Mouse (Mus musculus) monocyte, adult 2 months (primary cell): Measurements from ENCODE around the gene Entpd7.

ENCODE experiments used
- DNase-seq, 2 experiments: peaks; one replicate each; pipeline ENCODE4 v3.0.0; 2022; ENCODE audit warnings: low spot score in 2 of 2, low read depth in 1 of 2

Entpd7 gene

GRCm38 (mm10) chr19:43723501-43723900 is 34.0 kb downstream of the Entpd7 start:
- no peak for DNase-seq

GRCm38 (mm10) chr19:43724194-43724593 is 34.7 kb downstream of the Entpd7 start:
- DNase-seq, result no peak

DNA sequence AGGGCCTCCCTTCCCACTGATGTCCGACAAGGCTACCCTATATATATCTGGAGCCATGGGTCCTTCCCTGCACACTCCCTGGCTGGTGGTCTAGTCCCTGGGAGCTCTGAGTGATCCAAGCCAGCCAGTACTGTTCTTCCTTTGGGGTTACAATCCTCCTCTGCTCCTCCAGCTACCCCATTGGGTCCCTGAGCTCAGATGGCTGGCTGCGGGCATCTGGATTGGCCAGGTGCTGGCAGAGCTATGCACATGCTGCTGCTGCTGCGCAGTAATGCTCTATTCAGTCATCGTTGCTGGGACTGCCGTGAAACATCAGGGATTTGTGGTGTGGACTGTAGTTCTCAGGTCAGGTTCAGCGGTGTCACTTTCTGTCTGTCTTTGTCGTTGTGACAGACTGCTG is 35.3 kb downstream of the Entpd7 start:
- DNase-seq, result no peak

DNA sequence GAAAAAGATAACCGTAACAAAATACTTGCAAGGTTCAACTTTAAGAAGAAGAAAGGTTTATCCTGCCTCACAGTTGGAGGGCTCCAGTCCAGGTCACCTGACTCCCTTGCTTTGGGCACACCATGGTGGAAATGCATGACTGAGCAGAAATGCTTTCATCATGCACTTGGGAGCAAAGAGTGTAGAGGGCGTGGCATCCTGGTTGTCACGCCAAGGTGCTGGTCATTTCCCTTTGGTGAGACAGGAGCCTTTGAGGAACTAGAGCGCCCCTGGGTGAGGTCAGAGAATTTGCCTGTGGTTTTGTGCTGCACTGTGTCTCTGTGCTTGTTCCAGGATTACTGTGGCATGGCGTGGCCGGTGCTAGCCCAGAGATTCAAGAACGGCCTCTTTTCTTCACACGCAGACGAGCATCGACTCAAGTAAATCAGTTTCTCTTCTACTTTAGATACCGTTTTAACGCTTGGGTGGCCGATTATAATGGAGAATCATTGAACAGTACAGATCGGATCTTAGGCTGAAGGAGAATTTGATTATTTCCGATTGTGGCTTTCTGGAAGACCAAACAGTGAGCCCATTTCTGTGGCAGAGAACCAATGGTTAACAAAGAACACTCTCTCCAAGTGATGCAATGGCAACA is 37.2 kb downstream of the Entpd7 start:
- peak in 1 of 2 experiments; percentile 27 for DNase-seq

DNA sequence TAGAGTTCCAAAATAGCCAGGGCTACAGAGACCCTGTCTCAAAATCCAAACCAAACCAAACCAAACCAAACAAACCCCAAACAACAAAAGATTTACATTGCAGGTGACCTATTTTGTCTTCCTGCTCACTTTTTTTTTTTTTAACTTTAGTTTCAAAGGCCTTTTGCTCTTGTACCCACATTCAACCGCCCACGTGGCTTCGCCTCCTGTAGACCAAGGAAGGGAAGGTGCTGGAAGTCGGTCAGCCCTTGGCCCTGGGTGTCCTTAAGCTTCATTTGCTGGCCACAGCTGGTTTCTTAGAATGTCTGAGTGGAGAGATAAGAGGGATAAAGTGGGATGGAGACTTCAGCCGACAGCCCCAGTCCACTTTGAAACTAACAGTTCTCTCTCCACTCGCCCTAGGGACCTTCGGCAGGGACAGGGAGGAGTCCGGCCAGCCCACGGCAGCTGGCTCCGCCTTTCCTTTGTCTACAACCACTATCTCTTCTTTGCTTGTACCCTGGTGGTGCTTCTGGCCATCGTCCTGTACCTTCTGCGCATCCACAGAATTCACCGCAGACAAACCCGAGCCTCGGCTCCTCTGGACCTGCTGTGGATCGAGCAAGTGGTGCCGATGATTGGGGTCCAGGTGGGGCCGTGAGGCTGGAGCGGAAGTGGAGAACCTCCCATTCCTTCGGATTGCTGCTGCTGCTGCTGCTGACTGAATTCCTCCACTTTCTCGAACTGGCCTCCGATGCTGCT is 40.0 kb downstream of the Entpd7 start:
- DNase-seq, result no peak

DNA sequence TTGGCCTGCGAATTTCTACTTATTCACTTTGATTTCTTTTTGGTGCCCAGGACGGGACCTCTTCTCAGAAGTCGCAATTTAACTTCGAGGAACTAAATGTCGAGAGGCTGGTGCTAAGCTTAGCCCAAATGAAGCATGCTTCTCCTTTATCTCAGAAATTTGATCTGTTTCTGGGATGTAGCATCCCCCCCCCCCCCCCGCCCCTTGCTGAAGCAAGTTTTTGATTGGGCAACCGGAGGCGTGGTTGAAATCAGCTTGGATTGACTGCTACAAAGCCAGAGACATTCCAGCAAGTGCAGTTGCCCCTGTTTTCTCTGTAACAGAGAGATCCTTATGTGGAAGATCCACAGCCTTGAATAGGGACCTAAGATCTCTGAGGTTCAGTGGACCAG is 40.6 kb downstream of the Entpd7 start:
- no peak for DNase-seq

DNA sequence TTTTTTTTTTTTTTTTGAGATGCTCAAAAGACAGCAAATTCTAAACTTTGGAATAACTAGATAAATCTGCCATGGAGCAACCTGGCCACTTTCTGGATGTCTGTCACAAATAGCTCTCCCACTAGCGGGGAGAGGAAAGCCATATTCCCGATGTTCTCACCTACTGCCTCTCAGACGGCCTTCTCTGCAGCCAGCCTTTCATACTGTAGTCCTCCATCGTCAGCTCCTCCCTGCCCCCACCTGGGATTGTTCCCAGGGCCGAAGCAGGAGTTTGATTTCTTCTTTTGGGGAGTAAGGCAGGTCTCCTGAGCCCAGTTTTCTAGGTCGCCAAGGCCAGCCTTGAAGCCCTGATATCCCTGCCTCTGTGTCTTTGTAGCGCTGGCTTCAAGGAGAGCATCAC is 41.7 kb downstream of the Entpd7 start:
- no peak for DNase-seq

- no peak for DNase-seq
Observed at GRCm38 (mm10) chr19:43738409-43738808, 48.9 kb downstream of the Entpd7 start.

DNA sequence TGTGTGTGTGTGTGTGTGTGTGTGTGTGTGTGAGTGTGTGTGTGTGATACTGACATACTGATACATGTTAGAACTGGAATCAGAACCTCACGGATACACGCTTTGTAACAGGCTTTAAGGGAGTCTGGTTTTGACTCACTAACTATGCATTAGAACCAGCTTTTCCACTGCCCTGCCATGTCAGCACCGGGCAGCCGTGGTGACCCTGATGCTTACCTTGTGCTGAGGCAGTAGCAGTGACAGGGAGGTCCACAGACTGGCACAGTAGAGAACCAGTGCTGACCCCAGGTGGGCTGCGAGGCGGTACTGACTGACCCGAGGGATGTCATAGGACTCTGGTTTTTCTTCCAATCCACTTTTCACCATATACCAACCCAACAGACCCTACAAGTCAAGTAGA is 53.9 kb downstream of the Entpd7 start:
- DNase-seq, result no peak

DNA sequence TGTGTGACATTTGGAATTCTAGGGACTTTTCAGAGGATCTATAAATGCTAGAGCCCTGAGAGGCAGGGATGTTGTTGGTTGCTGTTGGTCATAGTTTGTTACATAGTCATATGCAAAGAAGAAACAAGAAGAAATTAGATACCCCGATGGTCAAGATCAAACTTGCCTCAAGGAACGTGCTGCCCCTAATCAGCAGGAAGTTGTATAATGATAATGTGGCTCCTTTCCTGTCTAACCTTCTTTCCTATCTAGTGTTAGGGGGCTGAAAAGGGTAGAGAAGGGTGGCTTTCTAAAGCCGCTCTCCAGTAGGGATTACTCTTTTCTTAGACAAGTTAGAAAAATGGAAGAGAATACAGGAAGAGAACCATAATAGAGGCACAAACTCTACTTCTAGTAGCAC is 56.3 kb downstream of the Entpd7 start:
- DNase-seq, result no peak

DNA sequence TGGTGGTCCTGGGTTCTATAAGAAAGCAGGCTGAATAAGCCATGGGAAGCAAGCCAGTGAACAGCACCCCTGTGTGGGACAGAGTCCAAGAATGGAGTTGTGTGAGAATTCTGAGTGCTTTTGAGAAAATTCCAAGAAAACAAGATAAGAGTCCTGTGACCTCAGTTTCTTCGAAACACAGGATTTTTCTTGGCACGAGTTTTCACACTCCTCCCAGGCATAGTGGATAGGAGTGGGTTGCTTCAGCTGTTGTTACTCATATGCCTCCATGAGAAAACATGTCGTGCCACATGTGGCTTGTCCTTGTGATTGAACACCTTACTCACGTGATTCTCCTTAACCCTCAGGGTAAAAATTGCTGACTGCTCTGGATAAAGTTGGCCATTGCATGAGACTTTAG is 58.4 kb downstream of the Entpd7 start:
- no peak for DNase-seq

GRCm38 (mm10) chr19:43750008-43750407 is 60.5 kb downstream of the Entpd7 start:
- no peak for DNase-seq

- peak; percentile 86 to 92 for DNase-seq
Observed at GRCm38 (mm10) chr19:43752489-43753225, 63.2 kb downstream of the Entpd7 start, which contains the start of the genes Cutc and Cox15. Gene Cutc (plus strand): TSS chr19:43752996. Gene Cox15 (minus strand): TSS chr19:43753000.

DNA sequence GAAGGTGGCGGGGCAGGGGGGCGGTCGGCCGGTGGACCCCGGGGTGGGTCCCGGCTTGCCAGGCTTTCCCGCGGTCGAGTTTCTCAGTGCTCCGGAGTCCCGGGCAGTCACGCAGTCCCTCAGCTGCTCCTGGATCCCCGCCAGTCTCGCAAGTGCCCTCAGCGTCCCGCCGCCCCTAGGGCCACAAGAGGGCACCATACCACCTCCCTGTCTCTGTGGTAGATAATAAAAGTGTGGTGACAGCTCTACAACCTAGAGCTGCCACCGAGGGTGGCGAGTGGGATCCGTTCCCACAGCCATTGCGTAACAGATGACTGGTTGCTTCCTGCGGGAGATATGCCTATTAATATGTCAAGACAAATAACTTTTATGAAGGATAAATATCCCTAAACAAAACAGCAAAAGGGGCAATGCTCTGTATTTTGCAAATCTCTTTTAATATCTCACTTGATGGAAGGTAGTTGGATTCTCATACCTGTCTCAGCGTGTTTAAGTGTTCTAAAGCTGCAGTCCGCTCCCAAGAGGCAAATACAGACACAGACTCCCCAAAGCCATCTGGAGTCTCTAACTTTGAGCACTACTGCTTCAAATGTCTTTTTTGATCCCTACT is 63.9 kb downstream of the Entpd7 start:
- DNase-seq, result peak; percentile 74 to 86

DNA sequence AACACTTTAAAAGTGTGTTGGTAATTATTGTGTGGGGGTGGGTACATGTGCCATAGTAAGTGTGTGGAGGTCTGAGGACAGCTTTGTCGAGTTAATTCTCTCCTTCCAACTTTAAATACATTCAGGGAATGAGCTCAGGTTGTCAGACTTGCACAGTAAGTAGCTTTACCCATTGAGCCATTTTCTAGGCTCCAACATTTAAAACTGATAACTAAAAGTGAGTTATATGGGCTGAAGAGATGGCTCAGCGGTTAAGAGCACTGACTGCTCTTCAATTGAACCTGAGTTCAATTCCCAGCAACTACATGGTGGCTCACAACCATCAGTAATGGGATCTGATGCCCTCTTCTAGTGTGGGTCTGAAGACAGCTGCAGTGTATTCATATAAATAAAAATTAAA is 64.8 kb downstream of the Entpd7 start:
- no peak for DNase-seq

DNA sequence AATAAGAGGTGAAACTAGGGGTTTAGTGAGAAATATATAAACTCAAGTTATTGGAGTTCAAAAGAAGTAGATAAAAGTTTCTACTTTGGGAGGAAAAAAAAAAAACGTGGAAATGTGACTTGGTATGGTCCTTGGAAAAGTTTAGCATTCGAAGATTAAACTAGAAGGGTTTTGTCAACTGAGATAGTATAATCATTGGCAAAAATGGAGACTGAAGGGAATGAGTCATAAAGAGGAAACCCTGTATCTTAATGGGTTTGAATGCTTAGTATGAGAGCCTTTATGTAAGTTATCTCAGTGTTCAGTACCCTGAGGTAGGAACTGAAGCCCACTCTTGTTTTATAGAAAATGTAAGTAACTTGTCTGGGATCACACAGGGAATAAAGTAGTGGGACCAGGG is 65.4 kb downstream of the Entpd7 start:
- DNase-seq, result no peak

DNA sequence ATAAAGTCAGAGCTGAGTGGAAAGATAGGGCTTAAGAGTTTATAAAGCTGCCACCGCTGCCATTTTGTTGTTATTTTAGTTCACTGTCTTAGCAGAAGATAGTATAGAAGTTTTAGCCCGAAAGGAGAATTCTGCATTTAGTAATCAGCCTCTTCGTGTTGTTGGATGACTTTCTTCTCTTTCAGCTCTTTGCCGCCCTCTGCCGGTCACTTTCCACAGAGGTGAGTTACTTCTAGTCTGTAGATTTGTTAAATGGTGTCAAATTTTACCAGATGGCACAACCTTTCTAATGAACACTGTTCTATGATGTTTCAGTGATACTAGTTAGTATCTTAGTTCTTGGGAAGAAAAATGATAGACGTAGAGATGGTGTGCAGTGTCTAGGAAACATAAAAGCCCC is 71.0 kb downstream of the Entpd7 start:
- DNase-seq, result peak in 1 of 2 experiments; percentile 46

DNA sequence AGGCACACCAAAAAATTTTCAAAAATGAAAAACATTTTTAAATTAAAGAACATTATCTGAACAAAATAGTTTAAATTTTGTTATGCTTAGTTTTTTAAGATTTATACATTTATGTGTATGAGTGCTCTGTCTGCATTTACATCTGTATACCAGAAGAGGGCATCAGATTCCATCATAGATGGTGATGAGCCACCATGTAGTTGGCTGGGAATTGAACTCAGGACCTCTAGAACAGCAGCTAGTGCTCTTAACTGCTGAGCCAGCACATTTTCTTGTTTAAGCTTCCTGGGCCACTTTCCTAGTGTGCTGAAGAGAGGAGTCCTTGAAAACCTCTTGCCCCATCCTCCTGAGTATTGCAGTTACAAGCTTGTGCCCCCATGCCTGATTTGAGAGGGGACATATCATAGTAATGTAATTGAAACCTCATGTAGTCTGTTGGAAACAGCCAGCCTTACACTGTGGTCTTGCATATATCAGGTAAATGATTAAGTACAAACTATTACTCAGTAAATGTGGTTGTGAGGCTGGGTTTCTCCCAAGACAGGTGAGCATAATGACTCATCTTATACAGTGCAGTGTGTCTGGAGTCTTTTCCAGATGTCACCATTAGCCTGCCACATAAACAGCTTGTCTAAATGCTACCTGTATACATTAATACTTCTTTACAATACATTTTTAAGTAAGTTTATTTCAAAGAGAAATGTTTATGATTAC is 72.2 kb downstream of the Entpd7 start:
- DNase-seq, result no peak

GRCm38 (mm10) chr19:43762410-43762809 is 72.9 kb downstream of the Entpd7 start:
- no peak for DNase-seq

DNA sequence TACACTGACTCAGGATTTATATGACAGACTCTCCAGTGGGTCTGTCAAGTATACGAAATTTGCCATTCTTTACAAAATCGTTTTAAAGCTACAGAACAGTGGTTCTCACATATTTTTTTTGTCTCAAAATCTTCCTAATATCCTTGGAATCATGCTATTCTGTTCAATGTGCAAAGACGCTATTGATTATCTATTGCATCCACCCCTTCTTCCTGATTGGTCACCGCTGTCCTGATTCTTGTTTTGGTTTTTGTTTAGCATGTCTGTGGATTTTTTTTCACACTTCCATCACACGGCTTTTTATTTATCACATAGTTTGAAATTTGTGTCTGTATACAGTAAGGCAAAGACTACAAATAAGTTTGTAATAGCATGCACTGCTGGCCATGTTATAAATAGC is 77.0 kb downstream of the Entpd7 start:
- no peak for DNase-seq
